Mouse (Mus musculus) lung, postnatal 36 days (tissue): ENCODE measurements around the gene Il22.
A peak's percentile ranks its signal among the peaks of the same experiment; 100 is the strongest.
"Not testable (repeated sequence)": the region's sequence is repeated elsewhere in the genome, so short reads cannot be mapped to it uniquely, and the experiment has no call there.

Source experiments
- DNase-seq: peaks from one replicate; pipeline ENCODE4 v3.0.0; 2022; ENCODE audit warnings: mixed read lengths

Il22 gene

GRCm38 (mm10) chr10:118204642-118205041, at the start of gene Il22:
Gene Il22 (plus strand): TSS chr10:118204942.
- DNase-seq = no peak

GRCm38 (mm10) chr10:118155932-118156331, 48.8 kb upstream of the Il22 start:
- peak; percentile 58 for DNase-seq

GRCm38 (mm10) chr10:118161131-118161530, 43.6 kb upstream of the Il22 start:
- DNase-seq = peak; percentile 28

- DNase-seq = no peak
Measured at GRCm38 (mm10) chr10:118169212-118169611, 35.5 kb upstream of the Il22 start.

- DNase-seq = no peak
Measured at GRCm38 (mm10) chr10:118172416-118172815, 32.3 kb upstream of the Il22 start.

GRCm38 (mm10) chr10:118172876-118173275, 31.9 kb upstream of the Il22 start:
- no peak for DNase-seq

- DNase-seq = not testable (repeated sequence)
Measured at GRCm38 (mm10) chr10:118175542-118175941, 29.2 kb upstream of the Il22 start.

GRCm38 (mm10) chr10:118178735-118179151, 26.0 kb upstream of the Il22 start:
- no peak for DNase-seq

- no peak for DNase-seq
Measured at GRCm38 (mm10) chr10:118179265-118179664, 25.5 kb upstream of the Il22 start.

- not testable (repeated sequence) for DNase-seq
Measured at GRCm38 (mm10) chr10:118195150-118195549, 9.6 kb upstream of the Il22 start.

GRCm38 (mm10) chr10:118215719-118216393, 11.1 kb downstream of the Il22 start:
- DNase-seq = not testable (repeated sequence)

- not testable (repeated sequence) for DNase-seq
Measured at GRCm38 (mm10) chr10:118227629-118228028, 22.9 kb downstream of the Il22 start.

- not testable (repeated sequence) for DNase-seq
Measured at GRCm38 (mm10) chr10:118232607-118233006, 27.9 kb downstream of the Il22 start.

GRCm38 (mm10) chr10:118240680-118241079, 35.9 kb downstream of the Il22 start, which contains the start of gene Gm32717:
Gene Gm32717 (minus strand): TSS chr10:118240780.
- not testable (repeated sequence) for DNase-seq

GRCm38 (mm10) chr10:118249006-118249595, 44.4 kb downstream of the Il22 start:
- DNase-seq = not testable (repeated sequence)

GRCm38 (mm10) chr10:118250852-118251295, 46.1 kb downstream of the Il22 start:
- no peak for DNase-seq

- DNase-seq = not testable (repeated sequence)
Measured at GRCm38 (mm10) chr10:118258388-118258787, 53.6 kb downstream of the Il22 start, which contains the start of gene Gm32802. Gene Gm32802 (plus strand): TSS chr10:118258688.
